In the genomic region with DNA sequence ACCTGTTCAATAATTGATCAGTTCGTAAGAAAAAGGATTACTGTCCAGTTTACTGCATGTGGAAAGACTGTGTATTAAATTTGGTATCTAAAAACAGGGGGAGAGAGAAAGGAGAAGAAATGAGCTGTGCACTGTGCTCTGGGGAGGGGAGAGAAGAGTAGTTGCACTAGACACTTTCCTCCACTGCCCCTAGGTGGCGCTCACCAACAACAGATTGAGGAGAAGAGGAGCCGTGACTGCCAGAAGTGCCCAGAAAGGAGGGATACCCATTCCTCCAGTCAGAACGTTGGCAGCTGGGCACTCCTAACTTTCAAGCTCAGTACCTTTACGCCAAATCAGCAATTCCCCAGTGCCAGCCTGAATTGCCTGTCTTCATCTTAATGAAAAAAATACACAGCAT, we compare ENCODE assay signal across 8 mouse cellular contexts.
DNase-seq lines count a peak whose midpoint lies in the region; ATAC-seq and TF ChIP-seq lines count a peak whose summit lies in the region.

No protein-coding gene starts in this region.

- DNase-seq in G1E (ENCODE audit: low spot score), result peak; percentile 58
- DNase-seq in c-Kit-positive CD71-positive TER-119-positive erythroid progenitor cells, embryonic 14.5 days (ENCODE audit: low spot score), result peak; percentile 72
- DNase-seq in layer of hippocampus, postnatal 25 days (ENCODE audit: extremely low spot score in 1 of 2, low spot score in 1 of 2), result peak; percentile 76 to 95
- peak; percentile 88 for DNase-seq in lung, postnatal 36 days
- DNase-seq in retina, postnatal 1 day, result peak; percentile 87
- peak; percentile 91 for DNase-seq in thymus, postnatal 4 days

- H3K4me3 ChIP-seq in G1E (ENCODE audit: low read depth, low read length), result no peak overlapping the region
- H3K4me3 ChIP-seq in forebrain, embryonic 13.5 days, result no peak overlapping the region
- H3K4me3 ChIP-seq in hindbrain, embryonic 15.5 days, result no peak overlapping the region

- H3K9me3 ChIP-seq in G1E (replicated peaks), result no peaks in the 10 kb centered on the region
- H3K9me3 ChIP-seq in forebrain, embryonic 13.5 days (replicated peaks), result no peaks in the 10 kb centered on the region
- H3K9me3 ChIP-seq in hindbrain, embryonic 15.5 days, result no peaks in the 10 kb centered on the region

- H3K27me3 ChIP-seq in G1E (ENCODE audit: insufficient read depth, low read length), result no peaks in the 10 kb centered on the region
- no peaks in the 10 kb centered on the region for H3K27me3 ChIP-seq in forebrain, embryonic 13.5 days
- H3K27me3 ChIP-seq in hindbrain, embryonic 15.5 days, result no peaks in the 10 kb centered on the region

- WGBS in forebrain, embryonic 13.5 days, result 7% methylated on average over 5 of the region's 5 CpGs
- WGBS in hindbrain, embryonic 15.5 days, result 10% methylated on average over 5 of the region's 5 CpGs

- ATAC-seq in G1E (ENCODE audit: extremely low read depth, insufficient number of reproducible peaks, low FRiP score, poor library complexity, severe bottlenecking), result peak; percentile 57; the same call in 1 of the 2 replicates
- ATAC-seq in forebrain, embryonic 13.5 days, result peak; percentile 71
- 0 out of 2 replicates have a peak, but pooled peaks have one; percentile 57 for ATAC-seq in hindbrain, embryonic 15.5 days (ENCODE audit: low FRiP score, low read depth)

- TF ChIP-seq CTCF in G1E (IDR thresholded peaks at IDR 0.05; ENCODE audit: low read depth, low read length), result peak; percentile 86

- peaks cover 39% of the 10 kb centered on the region for H3K36me3 ChIP-seq in G1E (replicated peaks)
- H3K36me3 ChIP-seq in forebrain, embryonic 13.5 days (ENCODE audit: poor library complexity, severe bottlenecking), result 0 out of 2 replicates have a peak, but pooled peaks cover 11% of the 10 kb centered on the region
- 0 out of 2 replicates have a peak, but pooled peaks cover 5% of the 10 kb centered on the region for H3K36me3 ChIP-seq in hindbrain, embryonic 15.5 days

- no peak overlapping the region for H3K4me2 ChIP-seq in forebrain, embryonic 13.5 days
- H3K4me2 ChIP-seq in hindbrain, embryonic 15.5 days, result no peak overlapping the region

- no peaks in the 10 kb centered on the region for H3K4me1 ChIP-seq in G1E (ENCODE audit: insufficient read depth, low read depth, low read length)
- H3K4me1 ChIP-seq in forebrain, embryonic 13.5 days, result peaks cover 22% of the 10 kb centered on the region
- peaks cover 12% of the 10 kb centered on the region for H3K4me1 ChIP-seq in hindbrain, embryonic 15.5 days (replicated peaks)

- no peak overlapping the region for H3K27ac ChIP-seq in forebrain, embryonic 13.5 days
- no peak overlapping the region for H3K27ac ChIP-seq in hindbrain, embryonic 15.5 days (replicated peaks)

- no peak overlapping the region for H3K9ac ChIP-seq in forebrain, embryonic 13.5 days
- H3K9ac ChIP-seq in hindbrain, embryonic 15.5 days, result no peak overlapping the region
